Mouse (Mus musculus): ENCODE results near the gene Cenpu. TPM values are rescaled to one million over a fixed set of nuclear protein-coding genes. Genes with fewer than 3 reads are reported as not detected.
A peak's percentile ranks its signal among the peaks of the same experiment; 100 is the strongest.

The Cenpu gene
- polyA plus RNA-seq, 1 experiment from 2014 or later: 29.8 TPM

- Histone ChIP-seq H3K9ac (ENCODE audit: low read depth, low read length) (no peak overlapping the region), H3K36me3 (ENCODE audit: control insufficient read depth, insufficient read depth, low read length) (no peaks in the 10 kb centered on the region), H3K4me2 (no peak overlapping the region), H3K4me1 (replicated peaks; ENCODE audit: control insufficient read depth, insufficient read depth, low read length) (peaks cover 15% of the 10 kb centered on the region), H3K27ac (ENCODE audit: low read depth, low read length) (no peak overlapping the region), H3K27me3 (replicated peaks; ENCODE audit: control insufficient read depth, insufficient read depth, low read length) (no peaks in the 10 kb centered on the region), H3K4me3 (ENCODE audit: low read depth, low read length) (no peak overlapping the region), H3K9me3 (ENCODE audit: control insufficient read depth, low read length) (no peaks in the 10 kb centered on the region)
- 84% methylated on average over 7 of the region's 7 CpGs for WGBS
- DNase-seq (ENCODE audit: low spot score): no peak
- no peak for ATAC-seq (replicated peaks; ENCODE audit: low FRiP score)
These were observed 8.6 kb upstream of the Cenpu start for GRCm38 (mm10) chr8:46543191-46543590.

DNA sequence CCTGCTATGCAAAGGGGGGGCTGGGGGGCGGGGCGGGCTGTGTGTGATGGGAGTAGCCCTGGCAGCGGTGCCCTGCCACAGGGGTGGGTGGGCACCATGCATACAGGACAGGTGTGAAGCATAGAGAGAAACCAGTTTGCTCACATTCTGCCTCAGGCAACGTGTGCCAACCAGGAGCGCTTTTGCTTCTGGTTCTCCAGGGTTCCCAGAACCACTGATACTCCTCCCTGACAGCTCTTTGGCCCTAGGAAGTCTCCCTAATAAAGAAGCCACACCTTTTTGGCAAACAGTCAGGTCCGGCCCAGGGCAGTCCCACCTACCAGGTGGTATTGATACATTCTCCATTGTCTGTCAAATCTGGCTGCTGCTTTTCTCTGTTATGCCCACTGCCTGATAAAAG, 8.2 kb upstream of the Cenpu start:
- Histone ChIP-seq H3K4me1 (replicated peaks; ENCODE audit: control insufficient read depth, insufficient read depth, low read length) (peaks cover 15% of the 10 kb centered on the region), H3K27me3 (replicated peaks; ENCODE audit: control insufficient read depth, insufficient read depth, low read length) (no peaks in the 10 kb centered on the region), H3K4me3 (ENCODE audit: low read depth, low read length) (no peak overlapping the region), H3K27ac (ENCODE audit: low read depth, low read length) (no peak overlapping the region), H3K9ac (ENCODE audit: low read depth, low read length) (no peak overlapping the region), H3K4me2 (no peak overlapping the region), H3K36me3 (ENCODE audit: control insufficient read depth, insufficient read depth, low read length) (no peaks in the 10 kb centered on the region), H3K9me3 (ENCODE audit: control insufficient read depth, low read length) (no peaks in the 10 kb centered on the region)
- 77% methylated on average over 6 of the region's 6 CpGs for WGBS
- DNase-seq (ENCODE audit: low spot score) (no peak), ATAC-seq (replicated peaks; ENCODE audit: low FRiP score) (no peak)

- WGBS: 88% methylated on average over 5 of the region's 5 CpGs
- peaks cover 7% of the 10 kb centered on the region for H3K4me1 ChIP-seq (replicated peaks; ENCODE audit: control insufficient read depth, insufficient read depth, low read length)
- H3K36me3 ChIP-seq (ENCODE audit: control insufficient read depth, insufficient read depth, low read length): no peaks in the 10 kb centered on the region
- no peak for DNase-seq (ENCODE audit: low spot score)
- no peak overlapping the region for H3K4me2 ChIP-seq
- H3K27ac ChIP-seq (ENCODE audit: low read depth, low read length): no peak overlapping the region; the same call in 1 of the 2 replicates
- no peaks in the 10 kb centered on the region for H3K27me3 ChIP-seq (replicated peaks; ENCODE audit: control insufficient read depth, insufficient read depth, low read length)
- no peaks in the 10 kb centered on the region for H3K9me3 ChIP-seq (ENCODE audit: control insufficient read depth, low read length)
- H3K4me3 ChIP-seq (ENCODE audit: low read depth, low read length): no peak overlapping the region
- no peak for ATAC-seq (replicated peaks; ENCODE audit: low FRiP score)
- no peak overlapping the region for H3K9ac ChIP-seq (ENCODE audit: low read depth, low read length)
These were observed 6.0 kb upstream of the Cenpu start for GRCm38 (mm10) chr8:46545854-46546253.

- peak overlapping the region; percentile 81 for H3K27ac ChIP-seq (ENCODE audit: low read depth, low read length)
- DNase-seq (ENCODE audit: low spot score) (peak; percentile 41), ATAC-seq (replicated peaks; ENCODE audit: low FRiP score) (peak; percentile 84)
- peak overlapping the region; percentile 52 for H3K4me2 ChIP-seq
- peak overlapping the region; percentile 56 for H3K9ac ChIP-seq (ENCODE audit: low read depth, low read length)
- H3K36me3 ChIP-seq (ENCODE audit: control insufficient read depth, insufficient read depth, low read length): no peaks in the 10 kb centered on the region
- H3K27me3 ChIP-seq (replicated peaks; ENCODE audit: control insufficient read depth, insufficient read depth, low read length): no peaks in the 10 kb centered on the region
- 53% methylated on average over 11 of the region's 11 CpGs for WGBS
- H3K4me1 ChIP-seq (replicated peaks; ENCODE audit: control insufficient read depth, insufficient read depth, low read length): peaks cover 8% of the 10 kb centered on the region
- H3K9me3 ChIP-seq (ENCODE audit: control insufficient read depth, low read length): no peaks in the 10 kb centered on the region
- no peak overlapping the region for H3K4me3 ChIP-seq (ENCODE audit: low read depth, low read length)
These were observed 5.2 kb upstream of the Cenpu start for GRCm38 (mm10) chr8:46546431-46547176.

GRCm38 (mm10) chr8:46547245-46547644, 4.6 kb upstream of the Cenpu start:
- 30% methylated on average over 4 of the region's 4 CpGs for WGBS
- peaks cover 8% of the 10 kb centered on the region for H3K4me1 ChIP-seq (replicated peaks; ENCODE audit: control insufficient read depth, insufficient read depth, low read length)
- H3K4me3 ChIP-seq (ENCODE audit: low read depth, low read length): no peak overlapping the region
- H3K36me3 ChIP-seq (ENCODE audit: control insufficient read depth, insufficient read depth, low read length): no peaks in the 10 kb centered on the region
- DNase-seq (ENCODE audit: low spot score) (no peak), ATAC-seq (replicated peaks; ENCODE audit: low FRiP score) (peak; percentile 27)
- H3K9me3 ChIP-seq (ENCODE audit: control insufficient read depth, low read length): no peaks in the 10 kb centered on the region
- peak overlapping the region; percentile 81 for H3K27ac ChIP-seq (ENCODE audit: low read depth, low read length)
- H3K27me3 ChIP-seq (replicated peaks; ENCODE audit: control insufficient read depth, insufficient read depth, low read length): no peaks in the 10 kb centered on the region
- H3K4me2 ChIP-seq: peak overlapping the region; percentile 52
- peak overlapping the region; percentile 56 for H3K9ac ChIP-seq (ENCODE audit: low read depth, low read length)

DNA sequence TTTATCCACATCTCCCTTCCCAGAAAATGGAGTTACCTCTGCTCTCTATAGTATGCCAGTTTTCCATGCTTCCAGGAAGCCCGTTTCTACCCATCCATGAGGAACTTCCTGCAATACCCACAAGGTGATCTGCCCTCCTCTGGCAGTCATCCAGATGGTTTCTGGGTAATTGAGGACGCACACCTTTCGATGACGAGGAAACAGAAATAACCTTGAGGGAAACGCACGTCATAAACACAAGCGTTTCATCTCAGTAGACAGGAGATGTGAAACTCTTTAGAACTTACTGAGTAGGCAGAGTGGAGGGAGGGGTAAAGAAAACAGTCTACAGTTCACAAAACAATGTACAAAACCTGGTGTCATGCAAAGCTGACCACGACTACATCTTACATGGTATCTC, 1.8 kb upstream of the Cenpu start:
- H3K9me3 ChIP-seq (ENCODE audit: control insufficient read depth, low read length): no peaks in the 10 kb centered on the region
- H3K27ac ChIP-seq (ENCODE audit: low read depth, low read length): no peak overlapping the region
- 87% methylated on average over 8 of the region's 8 CpGs for WGBS
- H3K9ac ChIP-seq (ENCODE audit: low read depth, low read length): no peak overlapping the region
- 0 out of 2 replicates have a peak, but pooled peaks cover 2% of the 10 kb centered on the region for H3K36me3 ChIP-seq (ENCODE audit: control insufficient read depth, insufficient read depth, low read length)
- no peak overlapping the region for H3K4me2 ChIP-seq
- no peak for DNase-seq (ENCODE audit: low spot score)
- ATAC-seq (replicated peaks; ENCODE audit: low FRiP score): no peak
- peaks cover 18% of the 10 kb centered on the region for H3K4me1 ChIP-seq (replicated peaks; ENCODE audit: control insufficient read depth, insufficient read depth, low read length)
- no peaks in the 10 kb centered on the region for H3K27me3 ChIP-seq (replicated peaks; ENCODE audit: control insufficient read depth, insufficient read depth, low read length)
- no peak overlapping the region for H3K4me3 ChIP-seq (ENCODE audit: low read depth, low read length)

- Histone ChIP-seq H3K27me3 (replicated peaks; ENCODE audit: control insufficient read depth, insufficient read depth, low read length) (no peaks in the 10 kb centered on the region), H3K4me2 (peak overlapping the region; percentile 72), H3K9me3 (ENCODE audit: control insufficient read depth, low read length) (no peaks in the 10 kb centered on the region), H3K4me3 (ENCODE audit: low read depth, low read length) (peak overlapping the region; percentile 84), H3K36me3 (ENCODE audit: control insufficient read depth, insufficient read depth, low read length) (0 out of 2 replicates have a peak, but pooled peaks cover 3% of the 10 kb centered on the region), H3K4me1 (replicated peaks; ENCODE audit: control insufficient read depth, insufficient read depth, low read length) (peaks cover 18% of the 10 kb centered on the region), H3K27ac (ENCODE audit: low read depth, low read length) (peak overlapping the region; percentile 22; the same call in 1 of the 2 replicates), H3K9ac (ENCODE audit: low read depth, low read length) (no peak overlapping the region)
- ATAC-seq (replicated peaks; ENCODE audit: low FRiP score) (peak; percentile 28; the same call in 1 of the 2 replicates), DNase-seq (ENCODE audit: low spot score) (no peak)
- 30% methylated on average over 4 of the region's 4 CpGs for WGBS
These were observed 799 bp upstream of the Cenpu start for GRCm38 (mm10) chr8:46551029-46551428.

GRCm38 (mm10) chr8:46552441-46552765, 575 bp downstream of the Cenpu start:
- Histone ChIP-seq H3K9ac (ENCODE audit: low read depth, low read length) (peak overlapping the region; percentile 77), H3K4me3 (ENCODE audit: low read depth, low read length) (peak overlapping the region; percentile 84), H3K9me3 (ENCODE audit: control insufficient read depth, low read length) (no peaks in the 10 kb centered on the region), H3K27me3 (replicated peaks; ENCODE audit: control insufficient read depth, insufficient read depth, low read length) (no peaks in the 10 kb centered on the region), H3K4me2 (peak overlapping the region; percentile 90), H3K4me1 (replicated peaks; ENCODE audit: control insufficient read depth, insufficient read depth, low read length) (peaks cover 13% of the 10 kb centered on the region; the same call in 1 of the 2 replicates), H3K27ac (ENCODE audit: low read depth, low read length) (peak overlapping the region; percentile 61), H3K36me3 (ENCODE audit: control insufficient read depth, insufficient read depth, low read length) (0 out of 2 replicates have a peak, but pooled peaks cover 6% of the 10 kb centered on the region)
- ATAC-seq (replicated peaks; ENCODE audit: low FRiP score) (no peak), DNase-seq (ENCODE audit: low spot score) (no peak)
- WGBS: 3% methylated on average over 10 of the region's 10 CpGs

- no peaks in the 10 kb centered on the region for H3K9me3 ChIP-seq (ENCODE audit: control insufficient read depth, low read length)
- H3K9ac ChIP-seq (ENCODE audit: low read depth, low read length): no peak overlapping the region
- no peak overlapping the region for H3K27ac ChIP-seq (ENCODE audit: low read depth, low read length)
- H3K36me3 ChIP-seq (ENCODE audit: control insufficient read depth, insufficient read depth, low read length): peaks cover 20% of the 10 kb centered on the region
- no peak for DNase-seq (ENCODE audit: low spot score)
- no peak for ATAC-seq (replicated peaks; ENCODE audit: low FRiP score)
- no peak overlapping the region for H3K4me3 ChIP-seq (ENCODE audit: low read depth, low read length)
- no peaks in the 10 kb centered on the region for H3K27me3 ChIP-seq (replicated peaks; ENCODE audit: control insufficient read depth, insufficient read depth, low read length)
- no peak overlapping the region for H3K4me2 ChIP-seq
- WGBS: 58% methylated on average over 6 of the region's 6 CpGs
- no peaks in the 10 kb centered on the region; the same call in 1 of the 2 replicates for H3K4me1 ChIP-seq (replicated peaks; ENCODE audit: control insufficient read depth, insufficient read depth, low read length)
These were observed 7.6 kb downstream of the Cenpu start for GRCm38 (mm10) chr8:46559428-46559827.

All from liver, embryonic 11.5 days (tissue).